Mouse (Mus musculus): ENCODE measurements around the gene Agap2. TPM values are rescaled to one million over a fixed set of nuclear protein-coding genes. Genes with fewer than 3 reads are reported as not detected.
A peak's percentile ranks its signal among the peaks of the same experiment; 100 is the strongest.

Gene Agap2
- polyA plus RNA-seq, 1 experiment from 2014 or later, result 0.04 TPM

GRCm38 (mm10) chr10:127075651-127076050 is 567 bp downstream of the Agap2 start:
- ATAC-seq (ENCODE audit: low FRiP score, low TSS enrichment), result no peak
- Histone ChIP-seq H3K27me3 (ENCODE audit: insufficient read depth, low read length) (peaks cover 54% of the 10 kb centered on the region), H3K4me1 (ENCODE audit: insufficient read depth, low read length) (peaks cover 24% of the 10 kb centered on the region), H3K27ac (ENCODE audit: low read length) (no peak overlapping the region), H3K9ac (replicated peaks; ENCODE audit: low read length) (no peak overlapping the region), H3K36me3 (ENCODE audit: insufficient read depth, low read length) (no peaks in the 10 kb centered on the region), H3K9me3 (ENCODE audit: low read length) (no peaks in the 10 kb centered on the region), H3K4me2 (replicated peaks; ENCODE audit: low read depth, low read length) (no peak overlapping the region), H3K4me3 (ENCODE audit: low read length) (no peak overlapping the region)
- WGBS, result 64% methylated on average over 8 of the region's 8 CpGs

GRCm38 (mm10) chr10:127076082-127076481 is 998 bp downstream of the Agap2 start:
- Histone ChIP-seq H3K27ac (ENCODE audit: low read length) (no peak overlapping the region), H3K9me3 (ENCODE audit: low read length) (no peaks in the 10 kb centered on the region), H3K36me3 (ENCODE audit: insufficient read depth, low read length) (no peaks in the 10 kb centered on the region), H3K27me3 (ENCODE audit: insufficient read depth, low read length) (peaks cover 58% of the 10 kb centered on the region), H3K4me3 (ENCODE audit: low read length) (no peak overlapping the region), H3K4me2 (replicated peaks; ENCODE audit: low read depth, low read length) (no peak overlapping the region), H3K4me1 (ENCODE audit: insufficient read depth, low read length) (peaks cover 23% of the 10 kb centered on the region), H3K9ac (replicated peaks; ENCODE audit: low read length) (no peak overlapping the region)
- no peak for ATAC-seq (ENCODE audit: low FRiP score, low TSS enrichment)
- 26% methylated on average over 4 of the region's 4 CpGs for WGBS

- ATAC-seq (ENCODE audit: low FRiP score, low TSS enrichment), result no peak
- H3K27ac ChIP-seq (ENCODE audit: low read length), result no peak overlapping the region
- H3K9ac ChIP-seq (replicated peaks; ENCODE audit: low read length), result no peak overlapping the region
- no peak overlapping the region for H3K4me3 ChIP-seq (ENCODE audit: low read length)
- H3K4me1 ChIP-seq (ENCODE audit: insufficient read depth, low read length), result peaks cover 28% of the 10 kb centered on the region
- whole genome bisulfite sequencing, result 5% methylated on average over 10 of the region's 10 CpGs
- H3K36me3 ChIP-seq (ENCODE audit: insufficient read depth, low read length), result no peaks in the 10 kb centered on the region
- no peaks in the 10 kb centered on the region for H3K9me3 ChIP-seq (ENCODE audit: low read length)
- H3K27me3 ChIP-seq (ENCODE audit: insufficient read depth, low read length), result peaks cover 72% of the 10 kb centered on the region
- H3K4me2 ChIP-seq (replicated peaks; ENCODE audit: low read depth, low read length), result no peak overlapping the region
Observed at GRCm38 (mm10) chr10:127077515-127077914, 2.4 kb downstream of the Agap2 start.

- Histone ChIP-seq H3K9ac (replicated peaks; ENCODE audit: low read length) (no peak overlapping the region), H3K4me1 (ENCODE audit: insufficient read depth, low read length) (peaks cover 28% of the 10 kb centered on the region), H3K4me3 (ENCODE audit: low read length) (peak overlapping the region; percentile 53), H3K27ac (ENCODE audit: low read length) (no peak overlapping the region), H3K4me2 (replicated peaks; ENCODE audit: low read depth, low read length) (peak overlapping the region; percentile 92), H3K27me3 (ENCODE audit: insufficient read depth, low read length) (peaks cover 78% of the 10 kb centered on the region), H3K36me3 (ENCODE audit: insufficient read depth, low read length) (no peaks in the 10 kb centered on the region), H3K9me3 (ENCODE audit: low read length) (no peaks in the 10 kb centered on the region)
- WGBS, result 6% methylated on average over 12 of the region's 12 CpGs
- ATAC-seq (ENCODE audit: low FRiP score, low TSS enrichment), result 0 out of 2 replicates have a peak, but pooled peaks have one; percentile 13
Observed at GRCm38 (mm10) chr10:127078001-127078676, 3.1 kb downstream of the Agap2 start.

- Histone ChIP-seq H3K36me3 (ENCODE audit: insufficient read depth, low read length) (no peaks in the 10 kb centered on the region), H3K9me3 (ENCODE audit: low read length) (no peaks in the 10 kb centered on the region), H3K27me3 (ENCODE audit: insufficient read depth, low read length) (peaks cover 86% of the 10 kb centered on the region), H3K9ac (replicated peaks; ENCODE audit: low read length) (peak overlapping the region; percentile 57), H3K4me1 (ENCODE audit: insufficient read depth, low read length) (peaks cover 28% of the 10 kb centered on the region), H3K4me3 (ENCODE audit: low read length) (peak overlapping the region; percentile 53), H3K27ac (ENCODE audit: low read length) (no peak overlapping the region), H3K4me2 (replicated peaks; ENCODE audit: low read depth, low read length) (peak overlapping the region; percentile 92)
- WGBS, result under 1% methylated on average over 29 of the region's 49 CpGs
- ATAC-seq (ENCODE audit: low FRiP score, low TSS enrichment), result peak; percentile 16; the same call in 1 of the 2 replicates
Observed at GRCm38 (mm10) chr10:127078677-127079575, 3.8 kb downstream of the Agap2 start.

- Histone ChIP-seq H3K4me1 (ENCODE audit: insufficient read depth, low read length) (peaks cover 28% of the 10 kb centered on the region), H3K9ac (replicated peaks; ENCODE audit: low read length) (peak overlapping the region; percentile 57; the same call in 1 of the 2 replicates), H3K4me3 (ENCODE audit: low read length) (peak overlapping the region; percentile 53), H3K9me3 (ENCODE audit: low read length) (no peaks in the 10 kb centered on the region), H3K4me2 (replicated peaks; ENCODE audit: low read depth, low read length) (peak overlapping the region; percentile 92), H3K27ac (ENCODE audit: low read length) (no peak overlapping the region), H3K36me3 (ENCODE audit: insufficient read depth, low read length) (no peaks in the 10 kb centered on the region), H3K27me3 (ENCODE audit: insufficient read depth, low read length) (peaks cover 90% of the 10 kb centered on the region)
- under 1% methylated on average over 66 of the region's 70 CpGs for WGBS
- no peak for ATAC-seq (ENCODE audit: low FRiP score, low TSS enrichment)
Observed at GRCm38 (mm10) chr10:127079665-127080391, 4.7 kb downstream of the Agap2 start.

- ATAC-seq (ENCODE audit: low FRiP score, low TSS enrichment), result no peak
- H3K36me3 ChIP-seq (ENCODE audit: insufficient read depth, low read length), result no peaks in the 10 kb centered on the region
- 4% methylated on average over 48 of the region's 48 CpGs for WGBS
- peak overlapping the region; percentile 27 for H3K4me3 ChIP-seq (ENCODE audit: low read length)
- no peak overlapping the region for H3K27ac ChIP-seq (ENCODE audit: low read length)
- peaks cover 90% of the 10 kb centered on the region for H3K27me3 ChIP-seq (ENCODE audit: insufficient read depth, low read length)
- peaks cover 28% of the 10 kb centered on the region for H3K4me1 ChIP-seq (ENCODE audit: insufficient read depth, low read length)
- peak overlapping the region; percentile 42 for H3K4me2 ChIP-seq (replicated peaks; ENCODE audit: low read depth, low read length)
- H3K9ac ChIP-seq (replicated peaks; ENCODE audit: low read length), result peak overlapping the region; percentile 41; the same call in 1 of the 2 replicates
- no peaks in the 10 kb centered on the region for H3K9me3 ChIP-seq (ENCODE audit: low read length)
Observed at GRCm38 (mm10) chr10:127080901-127081780, 6.1 kb downstream of the Agap2 start.

GRCm38 (mm10) chr10:127081996-127082620 is 7.0 kb downstream of the Agap2 start:
- H3K4me3 ChIP-seq (ENCODE audit: low read length), result 0 out of 2 replicates have a peak overlapping the region, but pooled peaks have one; percentile 27
- H3K27me3 ChIP-seq (ENCODE audit: insufficient read depth, low read length), result peaks cover 83% of the 10 kb centered on the region
- ATAC-seq (ENCODE audit: low FRiP score, low TSS enrichment), result no peak
- peaks cover 28% of the 10 kb centered on the region for H3K4me1 ChIP-seq (ENCODE audit: insufficient read depth, low read length)
- no peaks in the 10 kb centered on the region for H3K36me3 ChIP-seq (ENCODE audit: insufficient read depth, low read length)
- H3K4me2 ChIP-seq (replicated peaks; ENCODE audit: low read depth, low read length), result peak overlapping the region; percentile 42; the same call in 1 of the 2 replicates
- H3K9me3 ChIP-seq (ENCODE audit: low read length), result no peaks in the 10 kb centered on the region
- WGBS, result 32% methylated on average over 8 of the region's 8 CpGs
- H3K27ac ChIP-seq (ENCODE audit: low read length), result no peak overlapping the region
- no peak overlapping the region for H3K9ac ChIP-seq (replicated peaks; ENCODE audit: low read length)

All from kidney, embryonic 16.5 days (tissue).